Mouse (Mus musculus): ENCODE data around the gene Ifi27l2b. TPM values are rescaled to one million over a fixed set of nuclear protein-coding genes. Genes with fewer than 3 reads are reported as not detected.
A peak's percentile ranks its signal among the peaks of the same experiment; 100 is the strongest.
"Not testable (repeated sequence)": the region's sequence is repeated elsewhere in the genome, so short reads cannot be mapped to it uniquely, and the experiment has no call there.

Ifi27l2b gene
- polyA plus RNA-seq, 1 experiment from 2014 or later, result not detected

GRCm38 (mm10) chr12:103453361-103453760 lies 3.7 kb downstream of the Ifi27l2b start:
- Histone ChIP-seq H3K36me3 (ENCODE audit: control insufficient read depth, insufficient read depth, low read length) (no peaks in the 10 kb centered on the region), H3K27me3 (replicated peaks; ENCODE audit: control insufficient read depth, insufficient read depth, low read length) (no peaks in the 10 kb centered on the region), H3K9ac (ENCODE audit: low read depth, low read length) (no peak overlapping the region), H3K4me3 (ENCODE audit: low read depth, low read length) (no peak overlapping the region), H3K4me1 (replicated peaks; ENCODE audit: control insufficient read depth, insufficient read depth, low read length) (no peaks in the 10 kb centered on the region), H3K4me2 (no peak overlapping the region), H3K27ac (ENCODE audit: low read depth, low read length) (no peak overlapping the region), H3K9me3 (ENCODE audit: control insufficient read depth, low read length) (no peaks in the 10 kb centered on the region)
- DNase-seq (ENCODE audit: low spot score) (no peak), ATAC-seq (replicated peaks; ENCODE audit: low FRiP score) (no peak)

DNA sequence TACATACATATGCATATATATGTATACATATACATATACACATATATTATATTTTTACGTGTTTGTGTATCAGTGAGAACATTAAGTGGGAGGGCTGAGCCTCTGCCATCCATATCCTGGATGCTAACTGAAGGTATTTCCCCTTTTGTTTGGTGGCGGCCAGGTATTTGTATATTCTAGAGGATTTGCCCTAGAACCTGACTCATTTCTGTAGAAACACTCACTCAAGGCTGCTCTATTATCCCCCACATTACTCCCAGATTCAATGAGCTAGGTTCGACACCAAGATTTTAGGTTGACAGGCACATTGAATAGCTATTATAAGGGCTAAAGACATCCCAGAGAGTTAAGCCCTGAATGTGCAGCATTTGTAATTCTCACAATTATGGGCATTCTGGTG lies 12.0 kb downstream of the Ifi27l2b start:
- Histone ChIP-seq H3K4me3 (ENCODE audit: low read depth, low read length) (no peak overlapping the region), H3K27me3 (replicated peaks; ENCODE audit: control insufficient read depth, insufficient read depth, low read length) (no peaks in the 10 kb centered on the region), H3K36me3 (ENCODE audit: control insufficient read depth, insufficient read depth, low read length) (no peaks in the 10 kb centered on the region), H3K4me2 (no peak overlapping the region), H3K4me1 (replicated peaks; ENCODE audit: control insufficient read depth, insufficient read depth, low read length) (no peaks in the 10 kb centered on the region), H3K9ac (ENCODE audit: low read depth, low read length) (no peak overlapping the region), H3K27ac (ENCODE audit: low read depth, low read length) (no peak overlapping the region), H3K9me3 (ENCODE audit: control insufficient read depth, low read length) (no peaks in the 10 kb centered on the region)
- no peak for DNase-seq (ENCODE audit: low spot score)
- ATAC-seq (replicated peaks; ENCODE audit: low FRiP score), result no peak
- 83% methylated on average over 3 of the region's 3 CpGs for WGBS

DNA sequence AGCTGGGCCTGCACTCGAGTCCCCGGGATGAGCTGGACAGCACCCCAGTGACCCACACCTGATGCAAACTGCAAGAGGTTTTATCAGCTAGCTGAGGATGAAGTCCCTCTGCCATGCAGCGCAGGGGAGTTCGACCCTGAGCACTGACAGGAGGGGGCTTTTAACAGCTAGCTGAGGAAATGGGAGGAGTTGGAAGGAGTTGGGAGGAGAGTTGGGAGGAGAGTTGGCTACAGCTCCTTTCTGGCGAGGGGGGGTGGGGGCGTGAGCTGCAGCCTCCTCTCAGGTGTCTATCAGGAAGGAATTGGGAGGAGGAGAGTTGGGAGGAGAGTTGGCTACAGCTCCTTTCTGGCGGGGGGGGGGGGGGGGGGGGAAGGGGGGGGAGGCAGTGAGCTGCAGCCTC lies 12.8 kb downstream of the Ifi27l2b start:
- not testable (repeated sequence) for H3K36me3 ChIP-seq (ENCODE audit: control insufficient read depth, insufficient read depth, low read length); DNase-seq (ENCODE audit: low spot score); H3K27ac ChIP-seq (ENCODE audit: low read depth, low read length); ATAC-seq (replicated peaks; ENCODE audit: low FRiP score); H3K9ac ChIP-seq (ENCODE audit: low read depth, low read length); H3K4me3 ChIP-seq (ENCODE audit: low read depth, low read length); H3K27me3 ChIP-seq (replicated peaks; ENCODE audit: control insufficient read depth, insufficient read depth, low read length); H3K4me1 ChIP-seq (replicated peaks; ENCODE audit: control insufficient read depth, insufficient read depth, low read length); H3K4me2 ChIP-seq; H3K9me3 ChIP-seq (ENCODE audit: control insufficient read depth, low read length)
- WGBS, result 25% methylated on average over 6 of the region's 7 CpGs

- Histone ChIP-seq H3K4me2 (no peak within 1 kb of the TSS), H3K4me1 (replicated peaks; ENCODE audit: control insufficient read depth, insufficient read depth, low read length) (no peaks in the 10 kb centered on the region), H3K4me3 (ENCODE audit: low read depth, low read length) (no peak within 1 kb of the TSS), H3K9ac (ENCODE audit: low read depth, low read length) (no peak within 1 kb of the TSS), H3K36me3 (ENCODE audit: control insufficient read depth, insufficient read depth, low read length) (no peaks in the 10 kb centered on the region), H3K9me3 (ENCODE audit: control insufficient read depth, low read length) (no peaks in the 10 kb centered on the region), H3K27ac (ENCODE audit: low read depth, low read length) (no peak within 1 kb of the TSS), H3K27me3 (replicated peaks; ENCODE audit: control insufficient read depth, insufficient read depth, low read length) (no peaks in the 10 kb centered on the region)
- WGBS, result 45% methylated on average over 3 of the region's 3 CpGs
- DNase-seq (ENCODE audit: low spot score), result no peak
- ATAC-seq (replicated peaks; ENCODE audit: low FRiP score), result no peak
Observed at GRCm38 (mm10) chr12:103443524-103443923, 13.5 kb downstream of the Ifi27l2b start, which contains the start of gene Ifi27l2a. Gene Ifi27l2a, minus strand, starts transcription at chr12:103443680.

DNA sequence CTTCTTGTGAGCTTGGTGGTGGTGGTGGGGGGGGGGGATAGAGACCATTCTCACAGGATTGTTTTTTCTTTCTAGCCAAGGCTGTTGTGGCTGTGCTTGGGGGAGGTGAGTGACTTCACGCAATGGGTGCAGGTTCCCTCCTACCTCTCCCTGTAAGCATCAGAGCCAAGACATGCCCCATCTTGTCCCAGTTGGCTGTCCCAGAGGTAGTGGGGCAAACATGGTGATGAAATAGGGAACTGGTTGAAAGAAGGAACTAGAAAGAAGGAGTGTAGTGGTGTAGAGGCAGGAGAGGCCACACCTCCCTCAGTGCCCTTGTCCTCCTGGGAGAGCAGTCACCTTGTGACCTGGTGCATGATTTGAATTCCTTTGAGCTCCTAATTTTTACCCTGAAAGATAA lies 19.4 kb downstream of the Ifi27l2b start:
- Histone ChIP-seq H3K36me3 (ENCODE audit: control insufficient read depth, insufficient read depth, low read length) (no peaks in the 10 kb centered on the region), H3K4me2 (no peak overlapping the region), H3K27ac (ENCODE audit: low read depth, low read length) (no peak overlapping the region), H3K27me3 (replicated peaks; ENCODE audit: control insufficient read depth, insufficient read depth, low read length) (no peaks in the 10 kb centered on the region), H3K4me3 (ENCODE audit: low read depth, low read length) (no peak overlapping the region), H3K9me3 (ENCODE audit: control insufficient read depth, low read length) (no peaks in the 10 kb centered on the region), H3K9ac (ENCODE audit: low read depth, low read length) (no peak overlapping the region), H3K4me1 (replicated peaks; ENCODE audit: control insufficient read depth, insufficient read depth, low read length) (no peaks in the 10 kb centered on the region)
- DNase-seq (ENCODE audit: low spot score) (no peak), ATAC-seq (replicated peaks; ENCODE audit: low FRiP score) (no peak)
- WGBS, result 83% methylated on average over 1 of the region's 1 CpGs

DNA sequence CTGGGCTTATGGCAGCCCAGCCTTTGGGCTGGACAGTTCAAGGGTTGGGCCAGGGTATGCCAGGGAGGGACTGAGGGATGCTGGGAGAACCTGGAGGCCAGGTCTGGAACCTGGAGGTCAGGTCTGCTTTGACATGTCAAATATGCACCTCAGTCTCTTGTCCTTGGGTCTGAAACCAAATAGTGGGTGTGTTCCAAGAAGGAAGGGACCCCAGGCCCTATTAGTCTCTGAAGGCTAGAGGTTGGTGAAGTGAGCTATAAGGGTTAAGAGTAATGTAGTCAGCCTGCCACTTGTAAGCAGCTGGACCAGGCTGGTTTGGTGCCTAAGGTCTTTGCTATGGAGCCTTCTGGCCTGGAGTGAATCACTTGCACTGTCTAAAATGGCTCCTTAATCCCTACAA lies 22.2 kb downstream of the Ifi27l2b start:
- Histone ChIP-seq H3K4me1 (replicated peaks; ENCODE audit: control insufficient read depth, insufficient read depth, low read length) (no peaks in the 10 kb centered on the region), H3K27me3 (replicated peaks; ENCODE audit: control insufficient read depth, insufficient read depth, low read length) (no peaks in the 10 kb centered on the region), H3K9me3 (ENCODE audit: control insufficient read depth, low read length) (no peaks in the 10 kb centered on the region), H3K4me3 (ENCODE audit: low read depth, low read length) (no peak overlapping the region), H3K27ac (ENCODE audit: low read depth, low read length) (no peak overlapping the region), H3K36me3 (ENCODE audit: control insufficient read depth, insufficient read depth, low read length) (no peaks in the 10 kb centered on the region), H3K4me2 (no peak overlapping the region), H3K9ac (ENCODE audit: low read depth, low read length) (no peak overlapping the region)
- DNase-seq (ENCODE audit: low spot score), result no peak
- ATAC-seq (replicated peaks; ENCODE audit: low FRiP score), result no peak

DNA sequence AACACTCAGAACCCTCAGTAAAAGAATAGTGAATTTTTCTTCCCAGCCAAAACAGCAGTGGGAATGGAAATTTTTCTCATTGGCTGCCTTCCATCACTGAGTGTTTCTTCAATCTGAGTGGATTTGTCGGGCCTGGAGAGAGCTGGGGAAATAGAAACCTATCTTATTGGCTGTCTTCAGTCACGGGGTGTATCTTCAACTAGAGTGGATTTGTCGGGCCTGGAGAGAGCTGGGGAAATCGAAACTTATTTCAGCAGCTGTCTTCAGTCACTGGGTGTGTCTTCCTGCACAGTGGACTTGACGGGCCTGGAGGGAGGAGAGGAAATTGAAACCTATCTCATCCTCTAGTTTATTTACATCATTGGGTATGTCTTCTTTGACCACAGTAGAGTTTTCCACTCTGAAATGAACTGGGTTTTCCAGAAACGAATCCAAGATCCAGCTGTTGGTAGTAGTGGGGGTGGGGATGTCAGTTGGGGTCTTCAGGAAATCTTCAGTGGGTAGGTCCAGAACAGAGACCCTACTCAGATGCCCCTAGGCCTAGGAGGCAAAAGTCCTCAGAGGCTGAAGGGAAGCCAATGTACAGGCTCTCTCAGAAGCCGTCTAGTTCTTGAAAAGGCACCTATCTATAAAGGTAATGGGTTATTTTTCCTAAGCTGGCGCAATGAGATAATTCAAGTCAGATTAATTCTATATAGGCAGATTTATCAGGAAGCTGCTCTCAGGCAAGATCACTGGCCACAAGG lies 22.9 kb downstream of the Ifi27l2b start, which contains the start of gene Ifi27:
TSS of gene Ifi27 (plus strand) at position 226 of the 746 bp plus-strand sequence.
- Histone ChIP-seq H3K4me3 (ENCODE audit: low read depth, low read length) (no peak within 1 kb of the TSS), H3K27ac (ENCODE audit: low read depth, low read length) (no peak within 1 kb of the TSS), H3K27me3 (replicated peaks; ENCODE audit: control insufficient read depth, insufficient read depth, low read length) (no peaks in the 10 kb centered on the region), H3K4me2 (0 out of 2 replicates have a peak within 1 kb of the TSS, but pooled peaks have one; percentile 4), H3K9ac (ENCODE audit: low read depth, low read length) (no peak within 1 kb of the TSS), H3K4me1 (replicated peaks; ENCODE audit: control insufficient read depth, insufficient read depth, low read length) (no peaks in the 10 kb centered on the region), H3K36me3 (ENCODE audit: control insufficient read depth, insufficient read depth, low read length) (no peaks in the 10 kb centered on the region), H3K9me3 (ENCODE audit: control insufficient read depth, low read length) (no peaks in the 10 kb centered on the region)
- ATAC-seq (replicated peaks; ENCODE audit: low FRiP score), result no peak
- no peak for DNase-seq (ENCODE audit: low spot score)
- WGBS, result 57% methylated on average over 8 of the region's 8 CpGs

- Histone ChIP-seq H3K9me3 (ENCODE audit: control insufficient read depth, low read length) (no peaks in the 10 kb centered on the region), H3K27me3 (replicated peaks; ENCODE audit: control insufficient read depth, insufficient read depth, low read length) (no peaks in the 10 kb centered on the region), H3K4me2 (no peak overlapping the region), H3K4me3 (ENCODE audit: low read depth, low read length) (no peak overlapping the region), H3K9ac (ENCODE audit: low read depth, low read length) (no peak overlapping the region), H3K36me3 (ENCODE audit: control insufficient read depth, insufficient read depth, low read length) (no peaks in the 10 kb centered on the region), H3K27ac (ENCODE audit: low read depth, low read length) (no peak overlapping the region), H3K4me1 (replicated peaks; ENCODE audit: control insufficient read depth, insufficient read depth, low read length) (no peaks in the 10 kb centered on the region)
- ATAC-seq (replicated peaks; ENCODE audit: low FRiP score) (no peak), DNase-seq (ENCODE audit: low spot score) (no peak)
- 90% methylated on average over 2 of the region's 2 CpGs for WGBS
Observed at GRCm38 (mm10) chr12:103433430-103433829, 23.6 kb downstream of the Ifi27l2b start.

DNA sequence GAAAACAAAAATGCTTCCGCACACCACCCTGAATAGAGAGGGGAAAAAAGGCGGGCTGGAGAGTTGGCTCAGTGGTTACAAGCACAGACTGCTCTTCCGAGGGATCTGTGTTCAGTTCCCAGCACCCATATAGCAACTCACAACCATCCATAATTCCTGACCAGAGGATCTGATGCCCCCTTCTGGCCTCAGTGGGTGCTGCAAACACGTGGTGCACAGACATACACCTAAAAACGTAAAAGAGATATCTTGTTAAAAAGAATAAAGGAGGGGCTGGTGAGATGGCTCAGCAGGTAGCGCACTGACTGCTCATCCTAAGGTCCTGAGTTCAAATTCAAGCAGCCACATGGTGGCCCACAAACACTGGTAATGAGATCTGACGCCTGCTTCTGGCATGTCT lies 30.3 kb downstream of the Ifi27l2b start:
- WGBS, result 88% methylated on average over 7 of the region's 7 CpGs
- ATAC-seq (replicated peaks; ENCODE audit: low FRiP score), result no peak

More for the DNA sequence above, 30.3 kb downstream of the Ifi27l2b start:
- no peaks in the 10 kb centered on the region for H3K9me3 ChIP-seq (ENCODE audit: control insufficient read depth, low read length)
- peaks cover 21% of the 10 kb centered on the region for H3K4me1 ChIP-seq (replicated peaks; ENCODE audit: control insufficient read depth, insufficient read depth, low read length)
- no peaks in the 10 kb centered on the region for H3K27me3 ChIP-seq (replicated peaks; ENCODE audit: control insufficient read depth, insufficient read depth, low read length)
- H3K4me2 ChIP-seq, result no peak overlapping the region
- H3K36me3 ChIP-seq (ENCODE audit: control insufficient read depth, insufficient read depth, low read length), result peaks cover 7% of the 10 kb centered on the region
- H3K4me3 ChIP-seq (ENCODE audit: low read depth, low read length), result no peak overlapping the region
- no peak overlapping the region for H3K9ac ChIP-seq (ENCODE audit: low read depth, low read length)
- no peak overlapping the region for H3K27ac ChIP-seq (ENCODE audit: low read depth, low read length)
- DNase-seq (ENCODE audit: low spot score), result no peak
